Mouse (Mus musculus) embryonic fibroblast, embryonic 13.5 days (primary cell): ENCODE results near the gene Anxa9.

Experiments
- CTCF ChIP-seq: IDR thresholded peaks from 2 replicates; pipeline ENCODE4 v1.5.1; 2011; ENCODE audit warnings: mild to moderate bottlenecking, control low read depth, low read length, moderate library complexity, borderline replicate concordance; ENCODE audit not compliant: insufficient read depth
- POLR2A ChIP-seq: IDR thresholded peaks from 2 replicates; pipeline ENCODE4 v1.6.1; 2011; ENCODE audit warnings: low read depth, mild to moderate bottlenecking, control low read depth, low read length, moderate library complexity

DNA sequence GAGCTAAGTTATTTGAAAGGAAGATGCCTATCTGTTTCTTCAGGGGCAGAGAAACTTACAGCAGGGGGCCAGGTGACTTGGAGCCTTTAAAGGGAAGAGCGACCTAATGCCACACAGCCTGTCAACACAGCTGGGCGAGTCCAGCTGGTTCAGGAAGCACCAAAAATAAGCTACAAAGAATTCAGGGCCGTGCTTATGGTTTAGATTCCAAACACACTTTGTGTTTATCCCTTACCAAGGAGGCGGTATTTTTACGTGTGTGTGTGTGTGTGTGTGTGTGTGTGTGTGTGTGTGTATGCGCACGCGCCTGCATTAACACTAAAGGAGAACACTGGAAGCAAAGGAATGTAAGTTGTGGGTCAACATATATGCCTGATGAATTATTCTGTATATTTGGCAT, 26.2 kb downstream of the Anxa9 start:
- TF ChIP-seq POLR2A: 0 out of 2 replicates have a peak, but pooled peaks have one; percentile 20
- no peak for TF ChIP-seq CTCF
